Mouse (Mus musculus) lung, postnatal 0 days (tissue): ENCODE data around the gene Arid5b. TPM values are rescaled to one million over a fixed set of nuclear protein-coding genes. Genes with fewer than 3 reads are reported as not detected.

ENCODE experiments used
- ATAC-seq: fragments of 200-750 bp; cut with Nextera tagmentation; 2 replicates; pipeline ENCODE4 v1.8.0; 2017; ENCODE audit warnings: moderate library complexity
- DNase-seq: peaks from one replicate; pipeline ENCODE4 v3.0.0-alpha.2; 2016; ENCODE audit warnings: low spot score
- H3K27ac ChIP-seq: fragments of 300-500 bp; sonication (generic); 2 replicates; pipeline ENCODE4 v1.5.1; 2014; ENCODE audit warnings: antibody characterized with exemption, mild to moderate bottlenecking, low read length, mixed read lengths
- H3K27me3 ChIP-seq: fragments of 300-500 bp; sonication (generic); replicated peaks from 2 replicates; pipeline ENCODE4 v1.6.1; 2014; ENCODE audit warnings: low read length, mixed read lengths; ENCODE audit not compliant: insufficient read depth
- H3K36me3 ChIP-seq: fragments of 300-500 bp; sonication (generic); 2 replicates; pipeline ENCODE4 v1.6.1; 2014; ENCODE audit warnings: low read length, mixed read lengths; ENCODE audit not compliant: insufficient read depth
- H3K4me1 ChIP-seq: fragments of 300-500 bp; sonication (generic); 2 replicates; pipeline ENCODE4 v1.6.1; 2014; ENCODE audit warnings: antibody characterized with exemption, low read depth, low read length, mixed read lengths; ENCODE audit not compliant: insufficient read depth
- H3K4me2 ChIP-seq: fragments of 300-500 bp; sonication (generic); replicated peaks from 2 replicates; pipeline ENCODE4 v1.6.1; 2014; ENCODE audit warnings: low read depth, mild to moderate bottlenecking, low read length, moderate library complexity, mixed read lengths
- H3K4me3 ChIP-seq: fragments of 300-500 bp; sonication (generic); 2 replicates; pipeline ENCODE4 v1.5.1; 2014; ENCODE audit warnings: low read depth, low read length
- H3K9ac ChIP-seq: fragments of 300-500 bp; sonication (generic); replicated peaks from 2 replicates; pipeline ENCODE4 v1.6.1; 2014; ENCODE audit warnings: low read depth, mild to moderate bottlenecking
- H3K9me3 ChIP-seq: fragments of 300-500 bp; sonication (generic); 2 replicates; pipeline ENCODE4 v1.6.1; 2016; ENCODE audit warnings: low read length, mixed read lengths
- CTCF ChIP-seq: IDR thresholded peaks from 2 replicates; pipeline ENCODE4 v1.5.1; 2016; ENCODE audit warnings: antibody characterized with exemption, mild to moderate bottlenecking
- EP300 ChIP-seq: IDR thresholded peaks from 2 replicates; pipeline ENCODE4 v1.6.1; 2016; ENCODE audit warnings: antibody characterized with exemption, mild to moderate bottlenecking, control low read depth
- WGBS: fragments of 180-500 bp; shearing (Covaris S2); extraction: QIAGEN DNeasy Blood & Tissue Kit; methylation state at CpG from one replicate; pipeline ENCODE4 v1.1.7; 2014; 5-methylcytosine and 5-hydroxymethylcytosine counted together
- polyA plus RNA-seq: library from polyadenylated mRNA; unstranded; fragments of >200 nt; fragmentation: Nextera tagmentation; extraction: Ambion mirVana; gene quantifications from 2 replicates; pipeline ENCODE4 v1.2.1, GENCODE M21; 2015

The Arid5b gene
- 42.8 and 50.8 TPM in 2 replicates for polyA plus RNA-seq

- peak within 1 kb of the TSS; percentile 68 for H3K4me3 ChIP-seq
- H3K4me2 ChIP-seq: peak within 1 kb of the TSS; percentile 92
- no peaks in the 10 kb centered on the region for H3K27me3 ChIP-seq
- ATAC-seq (no peak), DNase-seq (peak; percentile 80)
- peak within 1 kb of the TSS; percentile 93 for H3K27ac ChIP-seq
- H3K4me1 ChIP-seq: peaks cover 6% of the 10 kb centered on the region; the same call in 1 of the 2 replicates
- H3K9me3 ChIP-seq: no peaks in the 10 kb centered on the region
- peak; percentile 96 for TF ChIP-seq EP300
- no peak for TF ChIP-seq CTCF
- under 1% methylated on average over 24 of the region's 24 CpGs for WGBS
- 0 out of 2 replicates have a peak, but pooled peaks cover 4% of the 10 kb centered on the region for H3K36me3 ChIP-seq
- peak within 1 kb of the TSS; percentile 60 for H3K9ac ChIP-seq
These were observed at the start of gene Arid5b for GRCm38 (mm10) chr10:68278632-68279361. TSS of gene Arid5b (minus strand) at chr10:68278740.

- no peaks in the 10 kb centered on the region for H3K9me3 ChIP-seq
- no peak overlapping the region for H3K4me2 ChIP-seq
- no peak overlapping the region for H3K9ac ChIP-seq
- no peak for ATAC-seq
- DNase-seq: no peak
- H3K4me1 ChIP-seq: no peaks in the 10 kb centered on the region
- no peak overlapping the region for H3K4me3 ChIP-seq
- WGBS: 72% methylated on average over 6 of the region's 6 CpGs
- H3K27me3 ChIP-seq: no peaks in the 10 kb centered on the region
- H3K36me3 ChIP-seq: no peaks in the 10 kb centered on the region
- H3K27ac ChIP-seq: no peak overlapping the region
- TF ChIP-seq EP300: no peak
- no peak for TF ChIP-seq CTCF
These were observed 46.8 kb upstream of the Arid5b start for GRCm38 (mm10) chr10:68325378-68325777.

GRCm38 (mm10) chr10:68324061-68324460 is 45.5 kb upstream of the Arid5b start:
- no peak overlapping the region for H3K4me3 ChIP-seq
- no peak overlapping the region for H3K4me2 ChIP-seq
- 82% methylated on average over 11 of the region's 11 CpGs for WGBS
- no peaks in the 10 kb centered on the region for H3K9me3 ChIP-seq
- no peak overlapping the region for H3K27ac ChIP-seq
- TF ChIP-seq EP300 (no peak), CTCF (no peak)
- no peaks in the 10 kb centered on the region for H3K27me3 ChIP-seq
- ATAC-seq (no peak), DNase-seq (no peak)
- H3K36me3 ChIP-seq: no peaks in the 10 kb centered on the region
- H3K4me1 ChIP-seq: peaks cover 6% of the 10 kb centered on the region; the same call in 1 of the 2 replicates
- no peak overlapping the region for H3K9ac ChIP-seq

DNA sequence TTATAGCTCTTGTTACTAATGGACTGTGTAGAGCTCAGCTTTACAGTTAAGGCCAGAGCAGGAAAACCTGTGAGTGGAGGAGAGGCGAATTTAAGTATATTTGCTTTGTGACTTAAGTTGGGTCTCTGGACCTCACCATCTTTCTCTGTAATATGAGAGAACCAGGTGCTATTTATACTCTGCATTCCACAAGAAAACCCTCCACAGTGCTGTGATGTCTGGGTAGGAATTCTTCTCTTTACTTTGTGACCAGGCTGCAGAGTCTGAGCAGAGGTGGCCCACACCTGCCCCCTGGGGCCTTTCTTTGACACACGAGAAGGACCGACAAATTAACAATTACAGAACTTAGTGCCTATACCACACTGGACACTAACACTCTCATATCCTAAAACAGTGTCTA is 44.6 kb upstream of the Arid5b start:
- H3K9me3 ChIP-seq: no peaks in the 10 kb centered on the region
- H3K27me3 ChIP-seq: no peaks in the 10 kb centered on the region
- peaks cover 8% of the 10 kb centered on the region; the same call in 1 of the 2 replicates for H3K4me1 ChIP-seq
- DNase-seq: no peak
- no peak overlapping the region for H3K4me2 ChIP-seq
- no peaks in the 10 kb centered on the region for H3K36me3 ChIP-seq
- no peak; the same call in 1 of the 2 replicates for ATAC-seq
- H3K27ac ChIP-seq: no peak overlapping the region
- TF ChIP-seq EP300 (no peak), CTCF (no peak)
- no peak overlapping the region for H3K4me3 ChIP-seq
- no peak overlapping the region for H3K9ac ChIP-seq
- WGBS: 67% methylated on average over 3 of the region's 3 CpGs

DNA sequence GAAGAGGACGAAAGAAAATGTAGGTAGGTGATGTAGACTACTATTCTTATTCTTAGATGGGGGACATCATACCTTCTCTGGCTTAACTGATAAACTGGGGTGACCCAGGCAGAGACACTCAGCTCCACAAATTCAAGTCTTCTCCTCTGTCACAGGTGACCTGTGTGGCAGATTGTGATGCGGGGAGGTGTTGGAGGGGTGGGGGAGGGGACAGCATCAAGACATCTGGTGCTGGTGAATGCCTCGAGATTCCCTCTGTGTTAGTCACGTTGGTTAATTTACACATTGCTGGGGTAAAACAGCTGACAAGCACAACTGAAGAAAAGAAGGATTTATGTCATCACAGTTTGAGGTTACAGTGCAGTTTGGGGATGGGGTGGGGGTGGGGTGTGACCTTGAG is 42.4 kb upstream of the Arid5b start:
- TF ChIP-seq EP300 (no peak), CTCF (no peak)
- no peak overlapping the region for H3K27ac ChIP-seq
- no peaks in the 10 kb centered on the region for H3K36me3 ChIP-seq
- H3K9me3 ChIP-seq: no peaks in the 10 kb centered on the region
- no peak overlapping the region for H3K9ac ChIP-seq
- H3K4me1 ChIP-seq: peaks cover 8% of the 10 kb centered on the region; the same call in 1 of the 2 replicates
- ATAC-seq (no peak), DNase-seq (no peak)
- 84% methylated on average over 4 of the region's 4 CpGs for WGBS
- no peaks in the 10 kb centered on the region for H3K27me3 ChIP-seq
- no peak overlapping the region for H3K4me2 ChIP-seq
- no peak overlapping the region for H3K4me3 ChIP-seq

- Histone ChIP-seq H3K4me3 (no peak overlapping the region), H3K27me3 (no peaks in the 10 kb centered on the region), H3K9me3 (no peaks in the 10 kb centered on the region), H3K36me3 (no peaks in the 10 kb centered on the region), H3K4me2 (no peak overlapping the region), H3K9ac (no peak overlapping the region), H3K4me1 (peaks cover 8% of the 10 kb centered on the region; the same call in 1 of the 2 replicates), H3K27ac (no peak overlapping the region)
- no peak for DNase-seq
- WGBS: 91% methylated on average over 5 of the region's 5 CpGs
- TF ChIP-seq CTCF (no peak), EP300 (no peak)
- no peak for ATAC-seq
These were observed 42.0 kb upstream of the Arid5b start for GRCm38 (mm10) chr10:68320496-68320895.
